In genomic region chr4:139352832-139353231, GRCm38 (mm10) we compare ENCODE assay signal across 8 mouse cellular contexts. TPM values are rescaled to one million over a fixed set of nuclear protein-coding genes. Genes with fewer than 3 reads are reported as not detected.
DNase-seq lines count a peak whose midpoint lies in the region; ATAC-seq and TF ChIP-seq lines count a peak whose summit lies in the region.

No protein-coding gene starts in this region.

- DNase-seq in left cerebral cortex, adult 2 months (ENCODE audit: extremely low spot score in 1 of 2, low spot score in 2 of 2): no peak
- DNase-seq in left cerebral cortex, postnatal 25 days (ENCODE audit: low spot score in 2 of 2): no peak
- no peak for DNase-seq in embryonic facial prominence, embryonic 11.5 days (ENCODE audit: low spot score)
- DNase-seq in left cerebral cortex, postnatal 4 days: no peak
- DNase-seq in right cerebral cortex, postnatal 36 days (ENCODE audit: low spot score in 2 of 2): no peak
- DNase-seq in kidney, postnatal 36 days: no peak

- peak overlapping the region; percentile 82 for H3K4me3 ChIP-seq in left cerebral cortex, adult 2 months
- H3K4me3 ChIP-seq in embryonic facial prominence, embryonic 11.5 days (ENCODE audit: low read depth, low read length): peak overlapping the region; percentile 88
- H3K4me3 ChIP-seq in intestine, embryonic 16.5 days (ENCODE audit: low read length): peak overlapping the region; percentile 82
- H3K4me3 ChIP-seq in neural tube, embryonic 12.5 days: peak overlapping the region; percentile 88

- peak; percentile 26; the same call in 1 of the 2 replicates for ATAC-seq in embryonic facial prominence, embryonic 11.5 days (replicated peaks; ENCODE audit: insufficient number of reproducible peaks, low FRiP score, low TSS enrichment, low read depth)
- peak; percentile 58 for ATAC-seq in intestine, embryonic 16.5 days
- ATAC-seq in neural tube, embryonic 12.5 days (ENCODE audit: low FRiP score, low read depth): peak; percentile 52

- peak overlapping the region; percentile 95 for H3K9ac ChIP-seq in embryonic facial prominence, embryonic 11.5 days (replicated peaks; ENCODE audit: low read length)
- peak overlapping the region; percentile 94 for H3K9ac ChIP-seq in intestine, embryonic 16.5 days (ENCODE audit: low read depth, low read length)
- peak overlapping the region; percentile 90 for H3K9ac ChIP-seq in neural tube, embryonic 12.5 days

- peak overlapping the region; percentile 85 for H3K4me2 ChIP-seq in embryonic facial prominence, embryonic 11.5 days (ENCODE audit: low read depth, low read length)
- H3K4me2 ChIP-seq in intestine, embryonic 16.5 days (ENCODE audit: low read depth, low read length): peak overlapping the region; percentile 75
- H3K4me2 ChIP-seq in neural tube, embryonic 12.5 days (replicated peaks): peak overlapping the region; percentile 91

- no peak for TF ChIP-seq CTCF in left cerebral cortex, adult 2 months (IDR thresholded peaks at IDR 0.05)

- H3K4me1 ChIP-seq in embryonic facial prominence, embryonic 11.5 days (ENCODE audit: control insufficient read depth, insufficient read depth, low read length): peaks cover 3% of the 10 kb centered on the region
- H3K4me1 ChIP-seq in intestine, embryonic 16.5 days (ENCODE audit: control insufficient read depth, insufficient read depth, low read length): peaks cover 17% of the 10 kb centered on the region
- peaks cover 21% of the 10 kb centered on the region for H3K4me1 ChIP-seq in neural tube, embryonic 12.5 days

- H3K36me3 ChIP-seq in embryonic facial prominence, embryonic 11.5 days (replicated peaks; ENCODE audit: control insufficient read depth, insufficient read depth, low read depth, low read length): peaks cover 5% of the 10 kb centered on the region
- H3K36me3 ChIP-seq in intestine, embryonic 16.5 days (ENCODE audit: control insufficient read depth, insufficient read depth, low read length): peaks cover 15% of the 10 kb centered on the region; the same call in 1 of the 2 replicates
- peaks cover 53% of the 10 kb centered on the region for H3K36me3 ChIP-seq in neural tube, embryonic 12.5 days

- H3K9me3 ChIP-seq in embryonic facial prominence, embryonic 11.5 days (replicated peaks; ENCODE audit: control insufficient read depth, low read length): no peaks in the 10 kb centered on the region
- H3K9me3 ChIP-seq in intestine, embryonic 16.5 days (ENCODE audit: control insufficient read depth, low read length): no peaks in the 10 kb centered on the region
- H3K9me3 ChIP-seq in neural tube, embryonic 12.5 days: no peaks in the 10 kb centered on the region

- H3K27me3 ChIP-seq in embryonic facial prominence, embryonic 11.5 days (ENCODE audit: control insufficient read depth, insufficient read depth, low read length): no peaks in the 10 kb centered on the region
- H3K27me3 ChIP-seq in intestine, embryonic 16.5 days (replicated peaks; ENCODE audit: control insufficient read depth, insufficient read depth, low read length): no peaks in the 10 kb centered on the region
- no peaks in the 10 kb centered on the region for H3K27me3 ChIP-seq in neural tube, embryonic 12.5 days (replicated peaks)

- intact Hi-C loops in left cerebral cortex, adult 2 months (cut with DNase I): loop anchor here (1.0 kb wide), 1 partner anchor 27 kb away; no protein-coding TSS in a partner anchor
- intact Hi-C loops in left cerebral cortex, postnatal 25 days (cut with DNase I): loop anchor here (1.0 kb wide), 2 partner anchors 27 to 43 kb away; partner anchors contain the start of genes Akr7a5 and Pqlc2
- intact Hi-C loops in left cerebral cortex, postnatal 4 days (cut with DNase I): no loop called here

- WGBS in embryonic facial prominence, embryonic 11.5 days: under 1% methylated on average over 7 of the region's 7 CpGs
- WGBS in intestine, embryonic 16.5 days: 1% methylated on average over 7 of the region's 7 CpGs
- WGBS in neural tube, embryonic 12.5 days: 2% methylated on average over 7 of the region's 7 CpGs

- H3K27ac ChIP-seq in left cerebral cortex, adult 2 months: peak overlapping the region; percentile 98
- H3K27ac ChIP-seq in embryonic facial prominence, embryonic 11.5 days (replicated peaks; ENCODE audit: low read depth, low read length): no peak overlapping the region; the same call in 1 of the 2 replicates
- H3K27ac ChIP-seq in intestine, embryonic 16.5 days (ENCODE audit: low read length): peak overlapping the region; percentile 98; the same call in 1 of the 2 replicates
- H3K27ac ChIP-seq in neural tube, embryonic 12.5 days: peak overlapping the region; percentile 90; the same call in 1 of the 2 replicates

RNA-seq across cellular contexts. Expression of gene Ubr4, which starts 0.4 kb away (rescaled TPM):
- 100 to 1,000 TPM; 187 to 199 TPM for total RNA-seq in left cerebral cortex, adult 2 months (2021)
- total RNA-seq in left cerebral cortex, postnatal 25 days (2021): 100 to 1,000 TPM; 172 to 174 TPM
- polyA plus RNA-seq in embryonic facial prominence, embryonic 11.5 days (2014; fragmentation: Nextera tagmentation; extraction: Ambion mirVana): 63.1 and 66.2 TPM in 2 replicates
- polyA plus RNA-seq in intestine, embryonic 16.5 days (2015; fragmentation: Nextera tagmentation; extraction: Ambion mirVana): 43.7 and 44.8 TPM in 2 replicates
- polyA plus RNA-seq in neural tube, embryonic 12.5 days (2016; fragmentation: Nextera tagmentation; extraction: Ambion mirVana): 78.3 and 82.8 TPM in 2 replicates
- total RNA-seq in left cerebral cortex, postnatal 4 days (2021): 100 to 1,000 TPM; 176 to 185 TPM

RNA-seq across cellular contexts. Expression of gene Emc1, which starts 0.4 kb away (rescaled TPM):
- 10 to 100 TPM; 82.5 to 94.1 TPM for total RNA-seq in left cerebral cortex, adult 2 months (2021)
- 10 to 100 TPM; 80.2 to 86.8 TPM for total RNA-seq in left cerebral cortex, postnatal 25 days (2021)
- 13.5 and 17.0 TPM in 2 replicates for polyA plus RNA-seq in embryonic facial prominence, embryonic 11.5 days (2014; fragmentation: Nextera tagmentation; extraction: Ambion mirVana)
- 16.7 and 18.0 TPM in 2 replicates for polyA plus RNA-seq in intestine, embryonic 16.5 days (2015; fragmentation: Nextera tagmentation; extraction: Ambion mirVana)
- polyA plus RNA-seq in neural tube, embryonic 12.5 days (2016; fragmentation: Nextera tagmentation; extraction: Ambion mirVana): 42.3 and 43.6 TPM in 2 replicates
- 10 to 100 TPM; 70.7 to 80.4 TPM for total RNA-seq in left cerebral cortex, postnatal 4 days (2021)

RNA-seq across cellular contexts. Expression of gene Mrto4, which starts 0.5 kb away (rescaled TPM):
- 10 to 100 TPM; 47.4 to 48.3 TPM for total RNA-seq in left cerebral cortex, adult 2 months (2021)
- total RNA-seq in left cerebral cortex, postnatal 25 days (2021): 10 to 100 TPM; 43.3 to 45.7 TPM
- 145 TPM in 2 replicates for polyA plus RNA-seq in embryonic facial prominence, embryonic 11.5 days (2014; fragmentation: Nextera tagmentation; extraction: Ambion mirVana)
- polyA plus RNA-seq in intestine, embryonic 16.5 days (2015; fragmentation: Nextera tagmentation; extraction: Ambion mirVana): 92.4 and 109 TPM in 2 replicates
- polyA plus RNA-seq in neural tube, embryonic 12.5 days (2016; fragmentation: Nextera tagmentation; extraction: Ambion mirVana): 97.8 and 104 TPM in 2 replicates
- total RNA-seq in left cerebral cortex, postnatal 4 days (2021): 10 to 100 TPM; 60.1 to 65.3 TPM

RNA-seq across cellular contexts. Expression of gene Akr7a5, which starts 42.3 kb away (rescaled TPM):
- 10 to 100 TPM; 27.2 to 27.9 TPM for total RNA-seq in left cerebral cortex, adult 2 months (2021)
- total RNA-seq in left cerebral cortex, postnatal 25 days (2021): 10 to 100 TPM; 24.4 to 30.1 TPM
- 137 and 146 TPM in 2 replicates for polyA plus RNA-seq in embryonic facial prominence, embryonic 11.5 days (2014; fragmentation: Nextera tagmentation; extraction: Ambion mirVana)
- 243 and 247 TPM in 2 replicates for polyA plus RNA-seq in intestine, embryonic 16.5 days (2015; fragmentation: Nextera tagmentation; extraction: Ambion mirVana)
- polyA plus RNA-seq in neural tube, embryonic 12.5 days (2016; fragmentation: Nextera tagmentation; extraction: Ambion mirVana): 62.8 and 64.7 TPM in 2 replicates
- 10 to 100 TPM; 24.9 to 26.4 TPM for total RNA-seq in left cerebral cortex, postnatal 4 days (2021)

RNA-seq across cellular contexts. Expression of gene Pqlc2, which starts 42.3 kb away (rescaled TPM):
- total RNA-seq in left cerebral cortex, adult 2 months (2021): 10 to 100 TPM; 13.3 to 13.9 TPM
- total RNA-seq in left cerebral cortex, postnatal 25 days (2021): 10 to 100 TPM; 12.6 to 13.0 TPM
- polyA plus RNA-seq in embryonic facial prominence, embryonic 11.5 days (2014; fragmentation: Nextera tagmentation; extraction: Ambion mirVana): 13.5 and 14.2 TPM in 2 replicates
- polyA plus RNA-seq in intestine, embryonic 16.5 days (2015; fragmentation: Nextera tagmentation; extraction: Ambion mirVana): 32.8 and 37.4 TPM in 2 replicates
- polyA plus RNA-seq in neural tube, embryonic 12.5 days (2016; fragmentation: Nextera tagmentation; extraction: Ambion mirVana): 12.7 and 14.2 TPM in 2 replicates
- 10 to 100 TPM; 12.7 to 12.9 TPM for total RNA-seq in left cerebral cortex, postnatal 4 days (2021)
